Mouse (Mus musculus) kidney, postnatal 0 days (tissue): ENCODE results near the gene Cpsf4l. TPM values are rescaled to one million over a fixed set of nuclear protein-coding genes. Genes with fewer than 3 reads are reported as not detected.
A peak's percentile ranks its signal among the peaks of the same experiment; 100 is the strongest.

Source experiments
- ATAC-seq: fragments of 200-750 bp; cut with Nextera tagmentation; replicated peaks from 2 replicates; pipeline ENCODE4 v1.8.0; 2017; ENCODE audit warnings: low read depth, moderate number of reproducible peaks, moderate TSS enrichment, moderate library complexity; ENCODE audit not compliant: low FRiP score
- DNase-seq: peaks from one replicate; pipeline ENCODE4 v3.0.0-alpha.2; 2016; ENCODE audit warnings: low spot score
- H3K27ac ChIP-seq: fragments of 300-500 bp; sonication (generic); 2 replicates; pipeline ENCODE4 v1.5.1; 2014; ENCODE audit warnings: mild to moderate bottlenecking
- H3K27me3 ChIP-seq: fragments of 300-500 bp; sonication (generic); 2 replicates; pipeline ENCODE4 v1.6.1; 2014; ENCODE audit warnings: low read length, mixed read lengths; ENCODE audit not compliant: insufficient read depth
- H3K36me3 ChIP-seq: fragments of 300-500 bp; sonication (generic); 2 replicates; pipeline ENCODE4 v1.6.1; 2014; ENCODE audit warnings: low read length, mixed read lengths; ENCODE audit not compliant: insufficient read depth
- H3K4me1 ChIP-seq: fragments of 300-500 bp; sonication (generic); replicated peaks from 2 replicates; pipeline ENCODE4 v1.6.1; 2014; ENCODE audit warnings: antibody characterized with exemption, low read length, mixed read lengths; ENCODE audit not compliant: insufficient read depth
- H3K4me2 ChIP-seq: fragments of 300-500 bp; sonication (generic); 2 replicates; pipeline ENCODE4 v1.6.1; 2014; ENCODE audit warnings: mild to moderate bottlenecking, low read length, moderate library complexity, mixed read lengths
- H3K4me3 ChIP-seq: fragments of 300-500 bp; sonication (generic); replicated peaks from 2 replicates; pipeline ENCODE4 v1.5.1; 2014; ENCODE audit warnings: low read depth, low read length
- H3K9ac ChIP-seq: fragments of 300-500 bp; sonication (generic); 2 replicates; pipeline ENCODE4 v1.6.1; 2014; ENCODE audit warnings: low read depth, low read length
- H3K9me3 ChIP-seq: fragments of 300-500 bp; sonication (generic); replicated peaks from 2 replicates; pipeline ENCODE4 v1.6.1; 2016; ENCODE audit warnings: low read length, inconsistent platforms, mixed read lengths
- CTCF ChIP-seq: IDR thresholded peaks from 2 replicates; pipeline ENCODE4 v1.5.1; 2016; ENCODE audit warnings: antibody characterized with exemption, low read depth, mild to moderate bottlenecking, moderate library complexity
- WGBS: fragments of 180-500 bp; shearing (Covaris S2); extraction: QIAGEN DNeasy Blood & Tissue Kit; methylation state at CpG from one replicate; pipeline ENCODE4 v1.1.7; 2014; 5-methylcytosine and 5-hydroxymethylcytosine counted together
- polyA plus RNA-seq: library from polyadenylated mRNA; unstranded; fragments of >200 nt; fragmentation: Nextera tagmentation; extraction: Ambion mirVana; gene quantifications from 2 replicates; pipeline ENCODE4 v1.2.1, GENCODE M21; 2015

Gene Cpsf4l
- polyA plus RNA-seq, 1 experiment from 2014 or later: 3.9 TPM

- WGBS: 98% methylated on average over 2 of the region's 2 CpGs
- Histone ChIP-seq H3K4me1 (peaks cover 9% of the 10 kb centered on the region; the same call in 1 of the 2 replicates), H3K4me3 (no peak overlapping the region), H3K4me2 (no peak overlapping the region), H3K27me3 (no peaks in the 10 kb centered on the region), H3K27ac (no peak overlapping the region), H3K36me3 (peaks cover 27% of the 10 kb centered on the region), H3K9ac (no peak overlapping the region), H3K9me3 (no peaks in the 10 kb centered on the region)
- ATAC-seq (no peak), DNase-seq (no peak)
- no peak for TF ChIP-seq CTCF
Observed at GRCm38 (mm10) chr11:113677378-113677777, 32.4 kb downstream of the Cpsf4l start.

- Histone ChIP-seq H3K4me1 (peaks cover 9% of the 10 kb centered on the region; the same call in 1 of the 2 replicates), H3K36me3 (peaks cover 29% of the 10 kb centered on the region), H3K9me3 (no peaks in the 10 kb centered on the region), H3K27me3 (no peaks in the 10 kb centered on the region), H3K4me2 (no peak overlapping the region), H3K27ac (no peak overlapping the region), H3K9ac (no peak overlapping the region), H3K4me3 (no peak overlapping the region)
- no peak for TF ChIP-seq CTCF
- WGBS: 87% methylated on average over 2 of the region's 2 CpGs
- ATAC-seq (no peak), DNase-seq (no peak)
Observed at GRCm38 (mm10) chr11:113676847-113677246, 33.0 kb downstream of the Cpsf4l start.

DNA sequence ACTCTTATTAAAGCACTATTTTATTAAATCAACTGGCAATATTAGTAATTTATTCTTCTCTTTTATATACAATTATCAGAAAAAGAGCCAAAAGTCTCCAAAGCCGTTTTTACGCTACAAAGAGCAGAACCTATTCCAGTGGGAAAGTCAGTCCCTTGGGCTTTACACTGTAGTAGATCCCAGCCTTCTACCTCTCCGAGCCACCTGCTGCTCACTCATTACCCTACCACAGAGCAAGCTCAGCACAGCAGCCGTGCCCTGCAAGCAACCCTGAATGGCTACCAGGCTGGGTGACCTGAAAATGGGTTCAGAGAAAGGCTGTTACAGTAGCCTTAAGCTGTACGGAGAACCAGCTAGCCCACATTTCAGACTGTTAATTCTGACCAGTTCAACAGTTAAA, 35.2 kb downstream of the Cpsf4l start:
- H3K9ac ChIP-seq: no peak overlapping the region
- no peak overlapping the region for H3K4me3 ChIP-seq
- DNase-seq (no peak), ATAC-seq (no peak)
- WGBS: 89% methylated on average over 5 of the region's 5 CpGs
- H3K36me3 ChIP-seq: peaks cover 31% of the 10 kb centered on the region
- no peaks in the 10 kb centered on the region for H3K9me3 ChIP-seq
- no peak overlapping the region for H3K4me2 ChIP-seq
- H3K4me1 ChIP-seq: no peaks in the 10 kb centered on the region
- no peak overlapping the region for H3K27ac ChIP-seq
- H3K27me3 ChIP-seq: no peaks in the 10 kb centered on the region
- no peak for TF ChIP-seq CTCF

DNA sequence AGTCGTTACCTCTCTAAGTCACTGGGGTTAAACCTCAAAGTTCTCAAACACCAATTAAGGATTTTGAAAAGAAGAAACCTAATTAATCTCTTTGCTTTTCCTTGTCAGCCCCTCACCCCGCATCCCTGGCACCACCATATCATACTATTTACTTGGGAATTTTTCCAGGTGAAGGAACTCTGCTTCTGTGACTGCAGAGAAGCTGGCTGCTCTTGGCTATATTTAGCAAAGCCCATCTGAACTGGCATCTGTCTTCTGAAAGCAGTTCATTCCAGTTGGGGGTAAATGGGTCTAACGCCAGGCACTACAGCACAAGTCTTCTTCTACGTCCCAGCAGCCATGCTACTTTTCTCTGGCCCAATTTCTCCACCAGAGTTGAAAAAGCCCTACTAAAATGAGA, 36.2 kb downstream of the Cpsf4l start:
- no peaks in the 10 kb centered on the region for H3K9me3 ChIP-seq
- no peak overlapping the region for H3K4me3 ChIP-seq
- DNase-seq: no peak
- H3K36me3 ChIP-seq: peaks cover 31% of the 10 kb centered on the region
- WGBS: 87% methylated on average over 4 of the region's 4 CpGs
- no peak for TF ChIP-seq CTCF
- H3K27me3 ChIP-seq: no peaks in the 10 kb centered on the region
- 0 out of 2 replicates have a peak overlapping the region, but pooled peaks have one; percentile 4 for H3K9ac ChIP-seq
- H3K4me2 ChIP-seq: no peak overlapping the region
- H3K27ac ChIP-seq: no peak overlapping the region
- peaks cover 1% of the 10 kb centered on the region; the same call in 1 of the 2 replicates for H3K4me1 ChIP-seq
- no peak for ATAC-seq

- no peak for ATAC-seq
- H3K36me3 ChIP-seq: peaks cover 17% of the 10 kb centered on the region; the same call in 1 of the 2 replicates
- DNase-seq: no peak
Observed at GRCm38 (mm10) chr11:113669711-113670110, 40.1 kb downstream of the Cpsf4l start.

DNA sequence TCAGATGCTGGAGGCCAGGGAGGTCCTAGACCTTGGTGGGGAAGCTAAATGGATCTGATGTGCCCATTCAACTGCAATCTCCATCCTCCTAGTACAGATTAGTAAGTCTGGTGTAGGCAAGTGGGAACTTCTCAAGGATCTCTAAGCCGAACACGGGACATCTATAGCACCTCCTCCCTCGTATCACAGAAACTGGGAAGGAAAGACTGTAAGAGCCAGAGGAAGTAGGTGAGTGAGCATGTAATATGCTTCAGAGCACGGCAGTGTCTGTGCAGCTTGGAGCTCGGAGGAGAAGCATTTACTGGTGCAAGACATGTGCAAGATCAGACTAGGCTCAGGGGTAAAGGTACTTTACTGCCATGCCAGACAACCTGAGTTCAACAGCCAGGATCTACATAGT, 41.0 kb downstream of the Cpsf4l start:
- Histone ChIP-seq H3K27ac (peak overlapping the region; percentile 84), H3K9ac (no peak overlapping the region), H3K9me3 (no peaks in the 10 kb centered on the region), H3K4me2 (no peak overlapping the region), H3K4me1 (peaks cover 12% of the 10 kb centered on the region), H3K4me3 (no peak overlapping the region), H3K27me3 (no peaks in the 10 kb centered on the region), H3K36me3 (peaks cover 18% of the 10 kb centered on the region)
- DNase-seq (no peak), ATAC-seq (no peak)
- WGBS: 72% methylated on average over 5 of the region's 5 CpGs
- no peak for TF ChIP-seq CTCF

More at GRCm38 (mm10) chr11:113669711-113670110, 40.1 kb downstream of the Cpsf4l start:
- Histone ChIP-seq H3K4me3 (no peak overlapping the region), H3K27me3 (no peaks in the 10 kb centered on the region), H3K9ac (no peak overlapping the region), H3K9me3 (no peaks in the 10 kb centered on the region), H3K4me2 (no peak overlapping the region), H3K27ac (no peak overlapping the region), H3K4me1 (peaks cover 12% of the 10 kb centered on the region)
- TF ChIP-seq CTCF: no peak
- WGBS: 61% methylated on average over 4 of the region's 4 CpGs

DNA sequence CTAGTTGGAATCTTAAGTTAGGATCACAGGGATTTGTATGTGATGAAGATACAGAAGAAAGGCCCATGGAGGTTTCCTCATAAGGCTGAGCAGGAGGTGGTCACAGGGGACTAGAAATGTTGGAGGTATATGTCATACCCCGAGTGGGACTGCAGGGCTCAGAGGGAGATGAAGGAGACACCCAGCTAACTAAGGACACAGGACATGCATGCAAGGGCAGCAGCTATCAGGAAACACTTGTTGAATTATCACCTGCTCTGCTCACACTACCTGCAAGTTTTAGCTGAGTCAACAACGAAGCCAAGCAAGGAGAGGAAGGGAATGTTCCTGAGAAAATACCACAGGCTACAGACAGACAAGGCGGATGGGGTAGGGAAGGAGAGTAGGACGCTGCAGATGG, 42.1 kb downstream of the Cpsf4l start:
- TF ChIP-seq CTCF: no peak
- H3K9ac ChIP-seq: no peak overlapping the region
- peaks cover 17% of the 10 kb centered on the region for H3K36me3 ChIP-seq
- no peaks in the 10 kb centered on the region for H3K9me3 ChIP-seq
- WGBS: 78% methylated on average over 4 of the region's 4 CpGs
- H3K27me3 ChIP-seq: no peaks in the 10 kb centered on the region
- peaks cover 12% of the 10 kb centered on the region for H3K4me1 ChIP-seq
- ATAC-seq (no peak), DNase-seq (no peak)
- no peak overlapping the region for H3K4me3 ChIP-seq
- H3K4me2 ChIP-seq: no peak overlapping the region
- peak overlapping the region; percentile 84 for H3K27ac ChIP-seq
